Mouse (Mus musculus) regulatory T cell (primary cell): ENCODE measurements at regions not wholly inside any gene's neighbourhood (a gene's known extent, or its start where the extent isn't known, plus 50 kb on each side); places are given as distances from the start of the nearest gene placed in this dataset.

ENCODE experiments used
- in situ Hi-C: fragments of 300-600 bp; cut with MboI, MseI; formaldehyde crosslinking; loops from one replicate; pipeline ENCODE4 v1.15.1; 2025; ENCODE audit warnings: high pct_unique_total_duplicates

GRCm38 (mm10) chr15:61599734-61600133 is 676.9 kb upstream of the A1bg start:
- in situ Hi-C loops = no loop called here

DNA sequence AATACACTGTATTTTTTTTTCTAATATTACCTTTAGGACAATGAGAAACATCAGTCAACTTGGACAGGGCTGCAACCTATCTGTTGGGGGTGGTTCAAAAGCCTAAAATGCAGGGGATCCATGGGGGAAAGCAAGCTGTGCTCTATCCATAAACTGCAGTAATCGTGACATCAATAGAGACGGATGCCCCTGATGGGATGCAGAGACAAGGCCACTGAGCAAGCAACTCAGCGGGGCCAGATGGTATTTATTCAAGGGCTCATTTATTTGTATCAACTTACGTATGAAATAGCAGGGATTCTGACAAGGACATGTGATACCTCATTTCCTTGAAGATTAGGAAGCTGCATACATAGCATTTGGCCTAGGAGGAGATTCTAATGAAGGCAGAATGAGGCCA is 673.5 kb upstream of the A1bg start:
- in situ Hi-C loops = no loop called here

- in situ Hi-C loops = no loop called here
Measured at GRCm38 (mm10) chr15:61588956-61589355, 666.1 kb upstream of the A1bg start.

- in situ Hi-C loops = no loop called here
Measured at GRCm38 (mm10) chr15:61582335-61582734, 659.5 kb upstream of the A1bg start.

- in situ Hi-C loops = no loop called here
Measured at GRCm38 (mm10) chr15:61563347-61563746, 640.5 kb upstream of the A1bg start.

DNA sequence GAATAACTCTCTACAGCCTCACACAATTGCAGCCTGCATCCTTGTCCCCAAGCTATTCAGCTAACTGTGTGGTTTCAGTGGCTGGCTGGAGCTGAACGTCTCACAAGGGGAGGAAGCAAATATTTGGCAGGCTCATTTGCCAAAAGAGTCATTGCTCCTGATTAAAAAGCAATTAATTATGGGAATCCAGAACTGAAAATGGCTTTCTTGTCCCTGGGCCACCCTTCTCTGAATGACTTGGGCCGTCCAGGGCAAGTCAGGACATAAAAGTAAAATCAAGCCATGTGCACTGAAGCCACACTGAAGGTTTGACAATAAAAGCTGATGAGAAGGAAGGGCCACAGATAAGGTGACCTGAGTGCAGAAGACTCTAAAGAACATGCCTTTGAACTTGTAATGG is 639.4 kb upstream of the A1bg start:
- in situ Hi-C loops = no loop called here

DNA sequence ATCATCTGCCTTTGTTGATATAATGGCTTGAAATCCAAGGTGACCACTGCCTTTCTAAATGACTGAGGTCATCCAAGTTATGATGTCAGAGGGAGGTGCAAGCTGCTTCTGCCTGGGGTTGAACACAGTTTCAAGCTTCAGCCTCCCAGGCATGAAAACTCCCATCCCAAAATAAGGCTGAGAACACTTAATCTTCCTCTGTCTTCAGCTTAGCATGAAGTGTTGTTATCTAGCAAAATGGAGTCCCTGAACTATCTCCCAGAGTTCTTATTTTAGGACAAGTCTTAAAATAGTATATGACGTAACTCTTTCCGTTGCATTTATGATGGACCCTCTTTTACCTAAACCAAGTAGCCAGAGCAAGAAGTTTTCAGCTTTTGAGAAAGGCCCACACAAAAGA is 631.1 kb upstream of the A1bg start:
- in situ Hi-C loops = no loop called here

DNA sequence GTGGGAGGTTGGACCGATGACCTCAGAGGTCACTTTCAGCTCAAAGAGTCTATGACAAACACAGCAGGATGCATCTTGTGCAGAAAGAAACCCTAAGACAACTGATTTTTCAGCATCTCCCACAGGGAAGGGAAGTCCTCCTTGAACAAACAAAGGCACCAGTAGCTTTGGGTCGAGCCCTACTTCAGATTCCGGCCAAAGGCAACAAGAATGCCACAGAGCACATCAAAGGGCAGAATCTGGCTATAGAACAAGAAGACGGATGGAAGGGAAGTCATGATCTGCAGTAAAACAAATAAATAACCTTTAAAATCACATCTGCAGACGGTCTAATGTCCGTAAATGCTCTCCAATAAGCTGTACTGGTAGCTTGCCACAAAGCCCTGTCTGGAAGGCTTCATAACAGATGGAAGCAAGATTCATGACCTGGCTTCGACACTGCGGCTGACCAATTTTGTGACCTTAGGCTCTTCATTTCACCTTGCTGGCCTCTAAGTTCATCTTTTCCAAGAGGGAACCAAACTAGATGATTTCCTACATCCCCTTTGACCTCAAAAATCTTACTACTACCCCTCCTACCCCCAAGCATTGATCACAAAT is 630.4 kb upstream of the A1bg start:
- in situ Hi-C loops = no loop called here

DNA sequence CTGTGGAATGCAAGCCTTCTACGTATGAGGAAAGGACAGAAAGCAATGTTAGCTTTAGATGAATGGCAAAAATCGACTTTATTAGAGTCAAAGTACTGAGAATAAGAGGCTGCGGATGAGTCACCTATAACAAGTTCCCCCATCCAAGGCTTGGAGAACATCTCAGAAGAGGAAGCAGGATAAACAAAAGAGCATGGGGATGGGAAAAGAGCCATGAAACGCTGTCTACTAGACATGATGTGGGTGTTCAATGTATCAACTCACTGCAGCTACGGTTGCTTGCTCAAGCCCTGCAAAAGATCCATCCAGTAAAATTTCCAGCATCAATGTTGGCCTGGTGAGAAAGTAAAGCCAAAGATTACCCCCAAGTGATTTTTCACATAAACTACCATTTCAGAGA is 628.4 kb upstream of the A1bg start:
- in situ Hi-C loops = no loop called here

DNA sequence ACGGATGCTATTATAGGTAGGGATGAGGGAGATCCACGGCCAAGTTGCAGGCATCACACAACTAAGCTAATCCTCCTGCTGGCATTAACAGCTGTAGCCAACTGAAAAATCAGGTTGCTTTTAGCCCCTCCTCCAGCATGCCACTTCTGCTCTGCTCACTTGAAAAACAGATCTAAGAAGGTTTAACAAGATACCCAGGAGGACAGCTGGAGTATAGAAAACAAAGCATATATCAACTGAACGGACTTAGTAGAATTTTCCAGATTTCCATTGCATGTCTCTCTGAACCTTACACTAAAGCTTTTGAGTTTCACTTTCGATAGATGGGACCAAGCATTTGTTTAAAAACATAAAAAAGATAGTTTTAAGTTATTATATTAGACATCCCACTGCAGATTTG is 625.6 kb upstream of the A1bg start:
- in situ Hi-C loops = loop anchor here (10.0 to 25.0 kb wide), 4 partner anchors 134 to 1189 kb away; no protein-coding TSS in a partner anchor

GRCm38 (mm10) chr15:61546608-61547007 is 623.8 kb upstream of the A1bg start:
- in situ Hi-C loops = loop anchor here (10.0 to 25.0 kb wide), 4 partner anchors 132 to 1191 kb away; no protein-coding TSS in a partner anchor

DNA sequence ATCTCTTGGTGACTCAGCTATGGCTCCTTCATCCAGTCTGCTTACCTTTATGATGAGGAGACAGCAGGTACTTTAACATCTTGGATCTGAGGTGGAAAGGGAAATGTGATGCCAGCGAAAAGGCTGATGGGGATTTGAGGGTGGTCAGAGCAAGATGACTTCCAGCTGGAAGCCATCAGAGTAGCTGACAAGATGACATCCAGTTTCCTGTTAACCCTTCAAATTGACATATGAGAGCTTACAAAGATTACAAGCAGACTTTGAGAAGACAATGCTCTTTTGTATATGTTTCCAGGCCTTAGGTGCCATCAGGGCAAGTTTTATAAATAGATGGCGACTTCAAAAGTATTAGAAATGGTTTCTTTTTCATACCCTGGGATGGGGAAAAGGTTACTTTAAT is 621.3 kb upstream of the A1bg start:
- in situ Hi-C loops = loop anchor here (5.0 to 25.0 kb wide), 5 partner anchors 102 to 1193 kb away; no protein-coding TSS in a partner anchor

- in situ Hi-C loops = loop anchor here (5.0 to 25.0 kb wide), 5 partner anchors 99 to 1196 kb away; no protein-coding TSS in a partner anchor
Measured at GRCm38 (mm10) chr15:61541643-61542042, 618.8 kb upstream of the A1bg start.

GRCm38 (mm10) chr15:61540753-61541421 is 618.1 kb upstream of the A1bg start:
- in situ Hi-C loops = loop anchor here (5.0 to 25.0 kb wide), 5 partner anchors 99 to 1196 kb away; no protein-coding TSS in a partner anchor

GRCm38 (mm10) chr15:61538930-61539329 is 616.1 kb upstream of the A1bg start:
- in situ Hi-C loops = loop anchor here (25.0 kb wide), 1 partner anchor 1198 kb away; no protein-coding TSS in a partner anchor

DNA sequence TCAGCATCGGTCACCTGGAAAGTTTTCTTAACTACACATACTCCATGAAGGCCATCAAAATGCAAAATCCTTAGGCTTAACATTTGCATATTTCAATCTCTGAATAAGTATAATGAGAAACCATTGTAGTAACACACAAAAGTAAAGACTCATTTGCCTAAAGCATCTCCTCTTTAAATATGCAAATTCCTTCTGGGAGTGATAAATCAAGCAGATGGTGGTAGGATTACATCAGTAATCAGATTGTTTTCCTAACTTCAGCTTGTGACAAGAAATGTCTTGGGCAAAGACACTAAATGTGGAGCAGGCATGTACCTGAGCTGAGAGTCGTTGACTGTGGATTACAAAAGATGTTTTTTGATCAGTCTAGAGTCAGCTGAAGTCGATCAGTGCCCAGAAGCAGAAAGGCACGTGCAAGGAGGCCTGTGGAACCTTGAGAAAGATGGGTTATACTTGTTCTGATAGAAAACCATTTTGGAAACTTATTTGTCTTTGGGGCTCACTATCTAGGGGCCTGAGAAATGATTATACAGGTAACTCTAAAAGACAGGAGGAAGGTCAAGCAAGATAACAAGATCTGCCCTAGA is 615.5 kb upstream of the A1bg start:
- in situ Hi-C loops = loop anchor here (25.0 kb wide), 1 partner anchor 1199 kb away; no protein-coding TSS in a partner anchor

GRCm38 (mm10) chr15:61536332-61536716 is 613.5 kb upstream of the A1bg start:
- in situ Hi-C loops = loop anchor here (25.0 kb wide), 1 partner anchor 1201 kb away; no protein-coding TSS in a partner anchor

DNA sequence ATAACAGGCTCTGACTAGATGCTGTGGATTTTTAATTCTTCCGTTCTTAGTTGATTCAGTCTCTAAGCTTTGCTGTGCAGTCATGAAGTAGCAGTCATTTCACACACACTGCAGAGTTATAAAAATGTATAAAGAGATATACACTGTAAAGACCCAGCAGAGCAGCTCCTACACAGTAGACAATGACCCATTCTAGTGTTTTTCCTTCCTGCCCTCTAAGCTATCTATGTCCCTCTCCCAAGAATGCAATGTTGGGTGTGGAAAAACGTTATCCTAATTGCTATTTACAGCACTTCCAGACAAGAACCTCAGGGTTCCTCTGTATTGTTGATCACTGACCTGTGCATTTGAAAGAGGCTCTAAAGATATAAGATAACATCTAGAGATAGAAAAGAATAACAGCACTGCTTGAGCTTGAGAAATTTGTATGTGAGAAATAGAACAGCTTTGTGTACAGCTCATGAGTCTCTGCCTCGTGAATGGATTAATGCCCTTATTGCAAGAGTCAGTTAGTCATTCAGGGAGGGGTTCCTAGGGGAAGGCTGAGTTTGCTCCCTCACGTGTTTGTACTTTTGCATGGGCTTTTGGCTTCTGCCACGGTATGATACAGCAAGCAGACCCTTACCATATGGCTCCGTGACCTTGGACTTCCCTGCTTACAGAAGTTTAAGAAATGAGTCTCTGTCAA is 613.0 kb upstream of the A1bg start:
- in situ Hi-C loops = loop anchor here (25.0 kb wide), 1 partner anchor 1202 kb away; no protein-coding TSS in a partner anchor

DNA sequence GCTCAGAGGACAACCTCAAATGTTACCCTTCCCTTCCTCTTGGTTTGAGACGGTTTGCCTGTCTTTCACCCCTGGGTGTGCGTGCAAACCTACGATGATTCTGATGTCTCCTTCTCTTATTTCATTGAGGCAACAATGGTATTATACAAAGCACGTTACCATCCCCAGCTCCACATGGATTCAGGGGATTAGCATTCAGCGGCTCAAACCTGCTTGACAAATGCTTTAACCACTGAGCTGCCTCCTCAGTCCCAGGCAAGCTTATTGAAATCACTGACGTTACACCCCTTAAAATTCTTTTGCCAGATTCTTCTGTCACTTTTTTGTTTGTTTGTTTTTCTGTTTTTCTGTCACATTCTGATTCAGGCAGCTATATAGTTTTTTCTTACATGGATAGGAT is 612.4 kb upstream of the A1bg start:
- in situ Hi-C loops = loop anchor here (25.0 kb wide), 1 partner anchor 1202 kb away; no protein-coding TSS in a partner anchor

- in situ Hi-C loops = loop anchor here (25.0 kb wide), 1 partner anchor 1204 kb away; no protein-coding TSS in a partner anchor
Measured at GRCm38 (mm10) chr15:61532808-61533207, 610.0 kb upstream of the A1bg start.

DNA sequence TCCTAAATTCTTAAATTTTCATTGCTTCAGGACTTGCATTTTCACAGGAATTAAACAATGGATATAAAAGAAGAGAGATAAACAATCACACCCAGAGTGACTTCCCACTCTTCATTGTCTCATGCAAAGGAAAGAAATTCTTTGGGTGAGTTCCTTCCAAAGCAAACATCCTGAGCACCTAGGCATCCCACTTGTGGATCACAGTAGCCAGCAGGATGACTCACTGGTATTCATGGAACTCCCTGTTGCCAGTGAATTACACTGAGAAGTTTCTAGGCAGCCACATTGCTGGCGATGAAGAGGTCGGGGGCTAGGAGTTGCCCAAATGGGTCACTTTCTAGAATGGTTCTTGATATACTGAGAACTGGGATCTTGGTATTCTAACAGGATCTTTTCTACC is 609.2 kb upstream of the A1bg start:
- in situ Hi-C loops = loop anchor here (25.0 kb wide), 1 partner anchor 1205 kb away; no protein-coding TSS in a partner anchor

GRCm38 (mm10) chr15:61523036-61523435 is 600.2 kb upstream of the A1bg start:
- in situ Hi-C loops = no loop called here
